ENCODE assay signal across 8 mouse cellular contexts in the genomic region with DNA sequence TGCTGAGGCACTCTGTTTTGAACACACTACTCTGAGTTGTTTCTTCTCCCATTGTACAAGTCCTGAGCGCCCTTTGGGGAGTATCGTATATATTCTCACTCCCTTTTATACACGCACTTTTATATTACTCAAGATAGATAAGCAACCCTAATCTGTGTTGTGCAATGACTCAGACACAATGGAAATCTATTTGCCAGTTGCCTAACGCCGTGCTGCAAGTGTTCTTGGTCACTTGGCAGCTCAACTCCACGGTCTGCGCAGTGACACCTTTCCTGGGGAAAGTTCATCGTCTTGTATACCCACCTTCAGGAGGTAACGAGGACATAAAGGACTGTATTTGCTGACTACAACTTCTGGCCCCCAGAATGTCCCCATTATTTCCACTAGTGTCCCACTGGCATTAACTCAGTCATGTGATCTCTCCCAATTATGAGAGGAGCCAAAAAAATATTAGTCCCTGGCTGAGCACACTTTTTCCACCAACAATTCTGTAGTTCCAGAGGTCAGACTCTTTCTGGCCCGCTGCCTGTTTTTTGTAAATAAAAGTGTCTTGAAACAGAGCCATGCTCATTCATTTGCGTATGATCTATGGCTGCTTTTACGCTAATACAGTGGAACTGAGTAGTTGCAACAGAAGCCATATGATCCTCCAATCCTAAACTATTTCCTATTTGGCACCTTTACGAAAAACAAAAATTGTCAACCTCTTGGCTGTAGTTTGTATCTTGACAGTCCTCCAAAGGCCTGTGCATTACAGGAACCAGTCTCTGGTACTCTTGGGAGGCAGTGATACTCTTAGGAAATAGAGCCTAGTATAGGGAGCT. TPM values are rescaled to one million over a fixed set of nuclear protein-coding genes. Genes with fewer than 3 reads are reported as not detected.
A peak's percentile ranks its signal among the peaks of the same experiment; 100 is the strongest.
DNase-seq lines count a peak whose midpoint lies in the region; ATAC-seq lines count a peak whose summit lies in the region.

No protein-coding gene starts in this region.

- peak; percentile 94 for DNase-seq in heart, adult 11 months
- DNase-seq in cerebellum, postnatal 14 days: peak; percentile 49 to 55
- peak; percentile 81 for DNase-seq in kidney, adult 9 months
- peak; percentile 69 for DNase-seq in lung, postnatal 36 days
- DNase-seq in left cerebral cortex, postnatal 36 days (ENCODE audit: low spot score in 2 of 2): no peak
- no peak for DNase-seq in ovary, postnatal 36 days (ENCODE audit: low spot score)

- H3K27ac ChIP-seq in heart, embryonic 12.5 days (ENCODE audit: poor library complexity, severe bottlenecking): no peak overlapping the region

- H3K9ac ChIP-seq in heart, embryonic 12.5 days: no peak overlapping the region

- H3K4me1 ChIP-seq in heart, embryonic 12.5 days (replicated peaks): peaks cover 37% of the 10 kb centered on the region

- 89% methylated on average over 13 of the region's 13 CpGs for WGBS in heart, embryonic 12.5 days

- no peaks in the 10 kb centered on the region for H3K36me3 ChIP-seq in heart, embryonic 12.5 days

- no peaks in the 10 kb centered on the region for H3K27me3 ChIP-seq in heart, embryonic 12.5 days (replicated peaks)

- intact Hi-C loops in left cerebral cortex, postnatal 36 days (cut with DNase I): loop anchor here (5.0 kb wide), 1 partner anchor 67 kb away; a partner anchor contains a TSS

- no peak overlapping the region for H3K4me2 ChIP-seq in heart, embryonic 12.5 days

- ATAC-seq in heart, embryonic 12.5 days (ENCODE audit: insufficient number of reproducible peaks, low FRiP score): no peak
- no peak for ATAC-seq in inflammation-experienced regulatory T-cells, adult 6 months

- 0 out of 2 replicates have a peak, but pooled peaks cover 5% of the 10 kb centered on the region for H3K9me3 ChIP-seq in heart, embryonic 12.5 days (replicated peaks)

- H3K4me3 ChIP-seq in heart, embryonic 12.5 days: no peak overlapping the region

RNA-seq across cellular contexts. Expression of a gene that starts 35.1 kb away (rescaled TPM):
- polyA plus RNA-seq in heart, embryonic 12.5 days (2016; fragmentation: Nextera tagmentation; extraction: Ambion mirVana): 191 TPM in 2 replicates
- total RNA-seq in left cerebral cortex, postnatal 36 days (2021): 10 to 100 TPM; 61.8 to 70.3 TPM
- polyA plus RNA-seq in inflammation-experienced regulatory T-cells, adult 6 months (2017; shearing (Covaris generic)): 10 to 100 TPM; 53.6 to 68.4 (median 60.5) TPM

Comparison
In these comparisons a context has a peak if more than half of its experiments do, and no peak if none do; other contexts are left out.
1. DNase-seq: peak in heart, adult 11 months (single experiment), cerebellum, postnatal 14 days (2 of 2), kidney, adult 9 months (single experiment) and lung, postnatal 36 days (single experiment); none in left cerebral cortex, postnatal 36 days (0 of 2) and ovary, postnatal 36 days (single experiment).